Mouse (Mus musculus): ENCODE results near the gene Smim8. TPM values are rescaled to one million over a fixed set of nuclear protein-coding genes. Genes with fewer than 3 reads are reported as not detected.
A peak's percentile ranks its signal among the peaks of the same experiment; 100 is the strongest.
"Not testable (repeated sequence)": the region's sequence is repeated elsewhere in the genome, so short reads cannot be mapped to it uniquely, and the experiment has no call there.

Smim8 gene
- polyA plus RNA-seq, 2 experiments = 20.1 to 50.2 TPM

DNA sequence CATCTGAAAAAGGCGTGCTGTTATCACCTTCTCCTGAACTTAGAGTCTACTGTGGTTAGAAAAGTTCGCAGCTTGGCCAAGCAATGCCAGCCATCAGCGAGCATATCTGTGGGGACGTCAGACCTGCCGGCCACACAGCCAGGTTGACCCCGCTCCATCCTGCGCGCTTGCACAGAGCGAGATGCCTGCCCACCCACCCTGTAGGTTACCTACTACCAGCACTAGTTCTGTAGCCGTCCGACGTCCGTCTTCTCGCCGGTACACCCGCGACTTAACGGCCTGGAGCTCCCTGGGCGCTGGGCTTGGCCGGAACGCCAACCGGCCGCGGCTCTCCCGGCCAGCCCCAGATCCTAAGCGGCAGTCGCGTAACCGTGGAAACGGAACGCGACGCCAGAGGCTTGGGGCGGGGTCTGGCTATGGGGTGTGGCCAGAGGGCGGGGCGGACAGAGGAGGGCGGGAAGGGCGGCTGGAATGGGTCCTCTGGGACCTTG lies 48.3 kb downstream of the Smim8 start, which contains the start of gene Cfap206:
Gene Cfap206, minus strand, starts transcription at position 356 of the 491 bp plus-strand sequence.
- peak; percentile 84 for ATAC-seq (ENCODE audit: low FRiP score, low read depth)
- under 1% methylated on average over 38 of the region's 38 CpGs for WGBS
- Histone ChIP-seq H3K9me3 (ENCODE audit: control insufficient read depth, low read length) (no peaks in the 10 kb centered on the region), H3K4me2 (replicated peaks; ENCODE audit: low read depth, low read length, severe bottlenecking) (peak within 1 kb of the TSS; percentile 92), H3K4me1 (ENCODE audit: control insufficient read depth, insufficient read depth, low read length) (peaks cover 3% of the 10 kb centered on the region; the same call in 1 of the 2 replicates), H3K9ac (ENCODE audit: low read depth, low read length, severe bottlenecking) (peak within 1 kb of the TSS; percentile 46), H3K27ac (replicated peaks; ENCODE audit: low read depth, low read length) (no peak within 1 kb of the TSS), H3K4me3 (replicated peaks; ENCODE audit: low read length) (peak within 1 kb of the TSS; percentile 50), H3K36me3 (ENCODE audit: control insufficient read depth, insufficient read depth, low read length) (no peaks in the 10 kb centered on the region), H3K27me3 (ENCODE audit: control insufficient read depth, insufficient read depth, low read length) (no peaks in the 10 kb centered on the region; the same call in 1 of the 2 replicates)
- no peak for TF ChIP-seq POLR2A (IDR thresholded peaks at IDR 0.05; ENCODE audit: borderline replicate concordance, extremely low read depth, insufficient read depth, insufficient read length)
- DNase-seq (ENCODE audit: low spot score) = peak; percentile 61

DNA sequence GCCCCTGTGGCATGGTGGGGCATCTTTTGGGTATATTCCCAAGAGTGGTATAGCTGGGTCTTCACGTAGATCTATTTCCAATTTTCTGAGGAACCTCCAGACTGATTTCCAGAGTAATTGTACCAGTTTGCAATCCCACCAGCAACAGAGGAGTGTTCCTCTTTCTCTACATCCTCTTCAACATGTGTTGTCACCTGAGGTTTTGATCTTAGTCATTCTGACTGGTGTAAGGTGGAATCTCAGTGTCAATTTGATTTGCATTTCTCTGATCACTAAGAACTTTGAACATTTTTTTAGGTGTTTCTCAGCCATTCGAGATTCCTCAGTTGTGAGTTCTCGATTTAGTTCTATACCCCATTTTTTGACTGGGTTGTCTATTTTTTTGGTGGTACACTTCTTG lies 52.5 kb downstream of the Smim8 start:
- not testable (repeated sequence) for ATAC-seq (ENCODE audit: low FRiP score, low read depth); H3K9ac ChIP-seq (ENCODE audit: low read depth, low read length, severe bottlenecking); H3K4me3 ChIP-seq (replicated peaks; ENCODE audit: low read length); H3K36me3 ChIP-seq (ENCODE audit: control insufficient read depth, insufficient read depth, low read length); H3K27ac ChIP-seq (replicated peaks; ENCODE audit: low read depth, low read length); H3K27me3 ChIP-seq (ENCODE audit: control insufficient read depth, insufficient read depth, low read length); H3K9me3 ChIP-seq (ENCODE audit: control insufficient read depth, low read length); H3K4me1 ChIP-seq (ENCODE audit: control insufficient read depth, insufficient read depth, low read length); DNase-seq (ENCODE audit: low spot score); H3K4me2 ChIP-seq (replicated peaks; ENCODE audit: low read depth, low read length, severe bottlenecking)
- WGBS = 91% methylated on average over 3 of the region's 3 CpGs

DNA sequence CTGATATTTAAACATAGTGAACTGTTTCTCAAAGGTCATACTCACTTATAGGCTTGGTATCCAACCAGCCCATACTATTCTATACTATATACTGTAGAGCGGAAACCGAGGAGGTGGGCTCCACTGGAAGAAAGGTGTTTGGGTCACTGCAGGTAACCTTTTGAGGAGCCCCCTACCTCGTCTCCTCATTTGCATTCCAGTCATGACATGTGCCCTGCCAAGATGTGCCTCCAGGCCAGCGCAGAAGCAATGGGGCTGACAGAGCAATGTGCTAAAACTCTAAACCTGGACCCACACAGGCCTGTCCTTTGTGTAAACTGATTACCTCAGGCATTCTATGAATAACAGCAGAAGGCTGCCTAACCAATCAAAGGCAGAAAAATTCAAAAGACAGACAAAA lies 53.9 kb downstream of the Smim8 start:
- 56% methylated on average over 4 of the region's 4 CpGs for WGBS
- Histone ChIP-seq H3K27ac (replicated peaks; ENCODE audit: low read depth, low read length) (no peak overlapping the region), H3K4me2 (replicated peaks; ENCODE audit: low read depth, low read length, severe bottlenecking) (no peak overlapping the region), H3K9me3 (ENCODE audit: control insufficient read depth, low read length) (no peaks in the 10 kb centered on the region), H3K9ac (ENCODE audit: low read depth, low read length, severe bottlenecking) (no peak overlapping the region), H3K4me1 (ENCODE audit: control insufficient read depth, insufficient read depth, low read length) (no peaks in the 10 kb centered on the region), H3K27me3 (ENCODE audit: control insufficient read depth, insufficient read depth, low read length) (no peaks in the 10 kb centered on the region; the same call in 1 of the 2 replicates), H3K4me3 (replicated peaks; ENCODE audit: low read length) (no peak overlapping the region), H3K36me3 (ENCODE audit: control insufficient read depth, insufficient read depth, low read length) (no peaks in the 10 kb centered on the region)
- TF ChIP-seq POLR2A (IDR thresholded peaks at IDR 0.05; ENCODE audit: borderline replicate concordance, extremely low read depth, insufficient read depth, insufficient read length) = no peak
- ATAC-seq (ENCODE audit: low FRiP score, low read depth) (no peak), DNase-seq (ENCODE audit: low spot score) (no peak)

DNA sequence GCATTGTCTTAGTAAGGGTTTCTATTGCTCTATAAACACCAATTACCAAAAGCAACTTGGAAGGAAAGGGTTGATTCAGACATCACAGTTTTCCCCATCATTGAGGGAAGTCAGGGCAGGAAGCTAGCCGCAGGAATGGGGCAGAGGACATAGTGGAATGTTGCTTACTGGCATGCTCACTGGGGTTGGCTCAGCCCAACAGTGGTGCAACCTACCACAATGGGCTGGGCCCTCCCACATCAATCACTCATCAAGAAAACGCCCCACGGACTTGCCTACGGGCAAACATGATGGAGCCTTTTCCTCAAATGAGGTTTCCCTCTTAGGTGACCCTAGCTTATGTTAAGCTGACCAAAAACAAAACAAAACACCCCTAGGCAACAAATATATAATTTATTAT lies 55.0 kb downstream of the Smim8 start:
- H3K36me3 ChIP-seq (ENCODE audit: control insufficient read depth, insufficient read depth, low read length) = no peaks in the 10 kb centered on the region
- no peaks in the 10 kb centered on the region for H3K4me1 ChIP-seq (ENCODE audit: control insufficient read depth, insufficient read depth, low read length)
- no peak overlapping the region for H3K27ac ChIP-seq (replicated peaks; ENCODE audit: low read depth, low read length)
- H3K9ac ChIP-seq (ENCODE audit: low read depth, low read length, severe bottlenecking) = no peak overlapping the region
- no peak for ATAC-seq (ENCODE audit: low FRiP score, low read depth)
- H3K4me3 ChIP-seq (replicated peaks; ENCODE audit: low read length) = no peak overlapping the region
- no peak overlapping the region for H3K4me2 ChIP-seq (replicated peaks; ENCODE audit: low read depth, low read length, severe bottlenecking)
- no peaks in the 10 kb centered on the region for H3K27me3 ChIP-seq (ENCODE audit: control insufficient read depth, insufficient read depth, low read length)
- no peak for TF ChIP-seq POLR2A (IDR thresholded peaks at IDR 0.05; ENCODE audit: borderline replicate concordance, extremely low read depth, insufficient read depth, insufficient read length)
- WGBS = 62% methylated on average over 4 of the region's 4 CpGs
- DNase-seq (ENCODE audit: low spot score) = no peak
- H3K9me3 ChIP-seq (ENCODE audit: control insufficient read depth, low read length) = no peaks in the 10 kb centered on the region

DNA sequence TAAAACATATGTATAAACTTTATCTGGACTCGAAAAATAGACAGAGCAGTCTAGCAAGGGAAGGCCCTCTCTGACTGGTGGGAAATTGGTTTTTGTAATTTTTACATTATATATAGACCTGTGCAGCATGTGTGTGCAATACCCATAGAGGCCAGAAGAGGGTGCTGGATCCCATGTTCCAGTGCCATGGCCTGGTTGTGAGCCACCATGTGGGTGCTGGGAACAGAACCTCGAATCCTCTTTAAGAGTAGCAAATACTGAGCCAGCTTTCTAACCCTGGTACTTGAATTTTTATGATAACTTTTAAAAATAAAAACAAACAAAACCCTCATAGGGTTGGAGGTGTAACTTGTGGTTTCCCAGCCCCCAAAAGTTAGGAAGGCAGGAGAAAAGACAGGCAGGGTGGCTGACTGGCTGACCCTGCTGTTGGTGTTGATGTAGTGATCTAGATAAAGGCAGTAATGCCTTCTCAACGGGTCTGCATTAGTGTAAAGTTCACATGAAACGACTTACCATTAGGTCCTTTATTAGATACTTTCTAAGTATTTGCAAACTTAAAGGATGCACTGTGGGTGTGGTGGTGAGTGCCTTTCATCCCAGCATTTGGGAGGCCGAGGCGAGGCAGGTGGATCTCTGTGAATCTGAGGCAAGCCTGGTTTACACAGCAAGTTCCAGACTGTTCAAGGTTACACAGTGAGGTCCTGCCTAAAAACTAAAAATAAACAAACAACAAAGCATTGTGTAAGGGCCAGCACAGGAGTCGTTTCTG lies 57.9 kb downstream of the Smim8 start:
- DNase-seq (ENCODE audit: low spot score) (no peak), ATAC-seq (ENCODE audit: low FRiP score, low read depth) (no peak)
- Histone ChIP-seq H3K4me3 (replicated peaks; ENCODE audit: low read length) (no peak overlapping the region), H3K36me3 (ENCODE audit: control insufficient read depth, insufficient read depth, low read length) (no peaks in the 10 kb centered on the region), H3K9me3 (ENCODE audit: control insufficient read depth, low read length) (no peaks in the 10 kb centered on the region), H3K27ac (replicated peaks; ENCODE audit: low read depth, low read length) (no peak overlapping the region), H3K4me2 (replicated peaks; ENCODE audit: low read depth, low read length, severe bottlenecking) (no peak overlapping the region), H3K9ac (ENCODE audit: low read depth, low read length, severe bottlenecking) (no peak overlapping the region), H3K27me3 (ENCODE audit: control insufficient read depth, insufficient read depth, low read length) (no peaks in the 10 kb centered on the region), H3K4me1 (ENCODE audit: control insufficient read depth, insufficient read depth, low read length) (no peaks in the 10 kb centered on the region)
- no peak for TF ChIP-seq POLR2A (IDR thresholded peaks at IDR 0.05; ENCODE audit: borderline replicate concordance, extremely low read depth, insufficient read depth, insufficient read length)
- WGBS = 86% methylated on average over 7 of the region's 7 CpGs
